Mouse (Mus musculus): ENCODE results near the gene Il13. TPM values are rescaled to one million over a fixed set of nuclear protein-coding genes. Genes with fewer than 3 reads are reported as not detected.

Il13 gene
- polyA plus RNA-seq, 1 experiment, result not detected

- H3K4me3 ChIP-seq (replicated peaks; ENCODE audit: control insufficient read depth, low read depth, low read length), result peak overlapping the region; percentile 44
- no peaks in the 10 kb centered on the region for H3K4me1 ChIP-seq (ENCODE audit: control insufficient read depth, insufficient read depth, low read length)
- no peak overlapping the region for H3K27ac ChIP-seq (ENCODE audit: control insufficient read depth, insufficient read depth, low read depth, low read length, poor library complexity)
- peak; percentile 93 for TF ChIP-seq CTCF (IDR thresholded peaks at IDR 0.05; ENCODE audit: control insufficient read depth, insufficient read depth, low read length)
- no peak for TF ChIP-seq POLR2A (IDR thresholded peaks at IDR 0.05; ENCODE audit: borderline replicate concordance, control insufficient read depth, low read depth, low read length)
- 1% methylated on average over 15 of the region's 15 CpGs for WGBS
Measured at GRCm38 (mm10) chr11:53590368-53590768, 44.1 kb downstream of the Il13 start.

- Histone ChIP-seq H3K4me3 (replicated peaks; ENCODE audit: control insufficient read depth, low read depth, low read length) (no peak overlapping the region), H3K4me1 (ENCODE audit: control insufficient read depth, insufficient read depth, low read length) (no peaks in the 10 kb centered on the region; the same call in 1 of the 2 replicates), H3K27ac (ENCODE audit: control insufficient read depth, insufficient read depth, low read depth, low read length, poor library complexity) (no peak overlapping the region)
- WGBS, result 67% methylated on average over 8 of the region's 8 CpGs
- TF ChIP-seq POLR2A (IDR thresholded peaks at IDR 0.05; ENCODE audit: borderline replicate concordance, control insufficient read depth, low read depth, low read length) (no peak), CTCF (IDR thresholded peaks at IDR 0.05; ENCODE audit: control insufficient read depth, insufficient read depth, low read length) (no peak)
Measured at GRCm38 (mm10) chr11:53588279-53588678, 46.2 kb downstream of the Il13 start.

- WGBS, result 84% methylated on average over 6 of the region's 6 CpGs
- Histone ChIP-seq H3K27ac (ENCODE audit: control insufficient read depth, insufficient read depth, low read depth, low read length, poor library complexity) (no peak overlapping the region), H3K4me1 (ENCODE audit: control insufficient read depth, insufficient read depth, low read length) (no peaks in the 10 kb centered on the region; the same call in 1 of the 2 replicates), H3K4me3 (replicated peaks; ENCODE audit: control insufficient read depth, low read depth, low read length) (no peak overlapping the region)
- TF ChIP-seq CTCF (IDR thresholded peaks at IDR 0.05; ENCODE audit: control insufficient read depth, insufficient read depth, low read length), result no peak
Measured at GRCm38 (mm10) chr11:53585510-53585909, 49.0 kb downstream of the Il13 start.

GRCm38 (mm10) chr11:53584849-53585248, 49.7 kb downstream of the Il13 start:
- no peak overlapping the region for H3K27ac ChIP-seq (ENCODE audit: control insufficient read depth, insufficient read depth, low read depth, low read length, poor library complexity)
- no peaks in the 10 kb centered on the region; the same call in 1 of the 2 replicates for H3K4me1 ChIP-seq (ENCODE audit: control insufficient read depth, insufficient read depth, low read length)
- 54% methylated on average over 3 of the region's 3 CpGs for WGBS
- TF ChIP-seq POLR2A (IDR thresholded peaks at IDR 0.05; ENCODE audit: borderline replicate concordance, control insufficient read depth, low read depth, low read length) (no peak), CTCF (IDR thresholded peaks at IDR 0.05; ENCODE audit: control insufficient read depth, insufficient read depth, low read length) (no peak)
- H3K4me3 ChIP-seq (replicated peaks; ENCODE audit: control insufficient read depth, low read depth, low read length), result no peak overlapping the region

GRCm38 (mm10) chr11:53583151-53583550, 51.4 kb downstream of the Il13 start:
- TF ChIP-seq CTCF (IDR thresholded peaks at IDR 0.05; ENCODE audit: control insufficient read depth, insufficient read depth, low read length) (no peak), POLR2A (IDR thresholded peaks at IDR 0.05; ENCODE audit: borderline replicate concordance, control insufficient read depth, low read depth, low read length) (no peak)
- no peaks in the 10 kb centered on the region; the same call in 1 of the 2 replicates for H3K4me1 ChIP-seq (ENCODE audit: control insufficient read depth, insufficient read depth, low read length)
- 83% methylated on average over 10 of the region's 10 CpGs for WGBS

More at GRCm38 (mm10) chr11:53583151-53583550, 51.4 kb downstream of the Il13 start:
- Histone ChIP-seq H3K4me3 (replicated peaks; ENCODE audit: control insufficient read depth, low read depth, low read length) (no peak overlapping the region), H3K27ac (ENCODE audit: control insufficient read depth, insufficient read depth, low read depth, low read length, poor library complexity) (no peak overlapping the region)

Other genes starting within 250 kb of the Il13 start
- gene Leap2, start 211.5 kb downstream of the Il13 start, polyA plus RNA-seq (2011; ENCODE audit: insufficient read depth, insufficient read length, low replicate concordance, missing spikeins), result not detected in 2 replicates
- 161 and 271 TPM in 2 replicates for gene Uqcrq, start 203.9 kb downstream of the Il13 start, polyA plus RNA-seq (2011; ENCODE audit: insufficient read depth, insufficient read length, low replicate concordance, missing spikeins)
- 0.85 TPM in 1 of 2 replicates, not detected in the other for gene Gdf9, start 203.7 kb downstream of the Il13 start, polyA plus RNA-seq (2011; ENCODE audit: insufficient read depth, insufficient read length, low replicate concordance, missing spikeins)
- gene Gm10447, start 177.6 kb downstream of the Il13 start, polyA plus RNA-seq (2011; ENCODE audit: insufficient read depth, insufficient read length, low replicate concordance, missing spikeins), result 0.41 TPM in 1 of 2 replicates, not detected in the other
- gene Shroom1, start 177.5 kb downstream of the Il13 start, polyA plus RNA-seq (2011; ENCODE audit: insufficient read depth, insufficient read length, low replicate concordance, missing spikeins), result 0.70 TPM in 1 of 2 replicates, not detected in the other
- not detected in 2 replicates for gene Gm9837, start 164.2 kb downstream of the Il13 start, polyA plus RNA-seq (2011; ENCODE audit: insufficient read depth, insufficient read length, low replicate concordance, missing spikeins)
- gene Gm9945, start 154.5 kb downstream of the Il13 start, polyA plus RNA-seq (2011; ENCODE audit: insufficient read depth, insufficient read length, low replicate concordance, missing spikeins), result not detected in 2 replicates
- 8.2 and 13.3 TPM in 2 replicates for gene Sowaha, start 154.4 kb downstream of the Il13 start, polyA plus RNA-seq (2011; ENCODE audit: insufficient read depth, insufficient read length, low replicate concordance, missing spikeins)
- gene Sept8, start 115.4 kb downstream of the Il13 start, polyA plus RNA-seq (2011; ENCODE audit: insufficient read depth, insufficient read length, low replicate concordance, missing spikeins), result 38.7 and 52.2 TPM in 2 replicates
- 3.7 and 4.5 TPM in 2 replicates for gene Kif3a, start 67.3 kb downstream of the Il13 start, polyA plus RNA-seq (2011; ENCODE audit: insufficient read depth, insufficient read length, low replicate concordance, missing spikeins)
- gene Il4, start 16.0 kb downstream of the Il13 start, polyA plus RNA-seq (2011; ENCODE audit: insufficient read depth, insufficient read length, low replicate concordance, missing spikeins), result not detected in 2 replicates
- 8.9 and 15.2 TPM in 2 replicates for gene Rad50, start 72.6 kb upstream of the Il13 start, polyA plus RNA-seq (2011; ENCODE audit: insufficient read depth, insufficient read length, low replicate concordance, missing spikeins)
- not detected in 2 replicates for gene Il5, start 86.1 kb upstream of the Il13 start, polyA plus RNA-seq (2011; ENCODE audit: insufficient read depth, insufficient read length, low replicate concordance, missing spikeins)
- 23.0 and 35.5 TPM in 2 replicates for gene Irf1, start 135.3 kb upstream of the Il13 start, polyA plus RNA-seq (2011; ENCODE audit: insufficient read depth, insufficient read length, low replicate concordance, missing spikeins)
- gene Gm17334, start 138.5 kb upstream of the Il13 start, polyA plus RNA-seq (2011; ENCODE audit: insufficient read depth, insufficient read length, low replicate concordance, missing spikeins), result not detected in 2 replicates
- 1.4 and 7.8 TPM in 2 replicates for gene Gm12216, start 224.6 kb upstream of the Il13 start, polyA plus RNA-seq (2011; ENCODE audit: insufficient read depth, insufficient read length, low replicate concordance, missing spikeins)